Mouse (Mus musculus) ES-E14 (cell line): ENCODE results near the gene 9930022D16Rik. TPM values are rescaled to one million over a fixed set of nuclear protein-coding genes. Genes with fewer than 3 reads are reported as not detected.
A peak's percentile ranks its signal among the peaks of the same experiment; 100 is the strongest.

Source experiments
- DNase-seq: peaks from one replicate; pipeline ENCODE4 v3.0.0-alpha.2; 2013; ENCODE audit warnings: low read depth, low spot score
- H3K27ac ChIP-seq: 2 replicates; pipeline ENCODE4 v1.5.1; 2012; ENCODE audit warnings: low read depth, mild to moderate bottlenecking, low read length, moderate library complexity, mixed read lengths; ENCODE audit not compliant: poor library complexity, insufficient read depth, severe bottlenecking
- H3K36me3 ChIP-seq: 2 replicates; pipeline ENCODE4 v1.6.1; 2012; ENCODE audit warnings: mild to moderate bottlenecking, low read length, moderate library complexity, mixed read lengths; ENCODE audit not compliant: control insufficient read depth, poor library complexity, insufficient read depth, severe bottlenecking
- H3K4me1 ChIP-seq, 2 experiments: fragments of 150-350 bp in 1 of 2; sonication (generic) in 1 of 2; 2 replicates each; pipeline ENCODE4 v1.6.1; 2012; ENCODE audit warnings: low read length in 2 of 2, mild to moderate bottlenecking in 1 of 2, mixed read lengths in 1 of 2; ENCODE audit not compliant: control insufficient read depth in 2 of 2, insufficient read depth in 2 of 2, poor library complexity in 1 of 2
- H3K4me3 ChIP-seq, 2 experiments: fragments of 150-350 bp in 1 of 2; sonication (generic) in 1 of 2; 2 replicates each; pipeline ENCODE4 v1.5.1; 2012; ENCODE audit warnings: low read length in 2 of 2, low read depth in 1 of 2, mild to moderate bottlenecking in 1 of 2, mixed read lengths in 1 of 2; ENCODE audit not compliant: insufficient read depth in 1 of 2, poor library complexity in 1 of 2, severe bottlenecking in 1 of 2
- H3K9ac ChIP-seq: 2 replicates; pipeline ENCODE4 v1.6.1; 2012; ENCODE audit warnings: low read depth, mild to moderate bottlenecking, low read length, mixed read lengths; ENCODE audit not compliant: poor library complexity, insufficient read depth, severe bottlenecking
- H3K9me3 ChIP-seq: fragments of 150-350 bp; sonication (generic); 2 replicates; pipeline ENCODE4 v1.6.1; 2012; ENCODE audit warnings: low read depth, mild to moderate bottlenecking, low read length; ENCODE audit not compliant: control insufficient read depth, insufficient read depth
- CHD2 ChIP-seq: IDR thresholded peaks from 2 replicates; pipeline ENCODE4 v1.6.1; 2014; ENCODE audit warnings: mild to moderate bottlenecking, low read depth, low read length, inconsistent platforms
- HCFC1 ChIP-seq: IDR thresholded peaks from 2 replicates; pipeline ENCODE4 v1.6.1; 2012; ENCODE audit warnings: low read length, inconsistent platforms, borderline replicate concordance; ENCODE audit not compliant: insufficient read depth
- MAFK ChIP-seq: IDR thresholded peaks from 2 replicates; pipeline ENCODE4 v1.6.1; 2014; ENCODE audit warnings: mild to moderate bottlenecking, low read depth, low read length, inconsistent platforms; ENCODE audit not compliant: insufficient read depth
- ZC3H11A ChIP-seq: IDR thresholded peaks from 2 replicates; pipeline ENCODE4 v1.6.1; 2012; ENCODE audit warnings: low read depth, mild to moderate bottlenecking, inconsistent platforms, low read length, borderline replicate concordance
- ZNF384 ChIP-seq: IDR thresholded peaks from 2 replicates; pipeline ENCODE4 v1.6.1; 2012; ENCODE audit warnings: low read depth, low read length, inconsistent platforms
- in situ Hi-C, 2 experiments: fragments of 600-800 bp; cut with MboI; formaldehyde crosslinking; loops; one replicate each; pipeline ENCODE4 v1.15.1; 2025; ENCODE audit warnings: low sequenced_read_pairs in 2 of 2, inconsistent platforms in 1 of 2; ENCODE audit not compliant: unreplicated experiment in 2 of 2
- total RNA-seq: library from RNA; depleted of rRNA; stranded (reverse); fragments of 300-350 nt; gene quantifications from 2 replicates; pipeline ENCODE4 v1.2.3, GENCODE M21; 2012

The 9930022D16Rik gene
- total RNA-seq, 1 experiment: not detected

DNA sequence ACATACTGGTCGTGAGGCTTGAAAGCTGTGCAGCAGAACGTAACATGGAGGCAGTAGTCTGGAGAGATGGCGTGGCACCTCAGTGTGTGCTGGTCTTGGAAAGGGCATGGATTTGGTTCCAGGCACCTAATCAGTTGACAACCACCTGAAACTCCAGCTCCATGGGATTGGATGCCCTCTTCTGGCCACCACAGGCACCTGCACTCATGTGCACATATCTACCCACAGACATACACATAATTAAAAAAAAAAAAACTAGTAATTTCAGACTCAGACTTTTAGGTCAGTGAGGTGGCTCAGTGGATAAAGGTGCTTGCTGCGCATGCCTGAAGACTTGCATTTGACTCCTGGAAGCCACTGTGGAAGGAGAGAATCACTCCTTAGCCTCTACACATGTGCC, 8.5 kb downstream of the 9930022D16Rik start:
- no peaks in the 10 kb centered on the region for H3K9me3 ChIP-seq
- peaks cover 1 to 4% of the 10 kb centered on the region in 2 experiments; a peak in 1 of 4 replicates for H3K4me1 ChIP-seq
- DNase-seq: no peak
- TF ChIP-seq HCFC1 (no peak), ZNF384 (peak; percentile 74; the same call in 1 of the 2 replicates), MAFK (no peak), CHD2 (no peak), ZC3H11A (no peak; the same call in 1 of the 2 replicates)
- H3K36me3 ChIP-seq: no peaks in the 10 kb centered on the region
- H3K4me3 ChIP-seq: no peak overlapping the region
- in situ Hi-C loops: no loop called here
- H3K27ac ChIP-seq: no peak overlapping the region
- H3K9ac ChIP-seq: no peak overlapping the region

GRCm38 (mm10) chr11:109423294-109423693, 9.6 kb downstream of the 9930022D16Rik start:
- Histone ChIP-seq H3K9ac (no peak overlapping the region), H3K4me3 (no peak overlapping the region), H3K27ac (no peak overlapping the region), H3K9me3 (no peaks in the 10 kb centered on the region), H3K4me1 (peaks cover 1 to 4% of the 10 kb centered on the region in 2 experiments; a peak in 1 of 4 replicates), H3K36me3 (no peaks in the 10 kb centered on the region)
- no peak for DNase-seq
- no peak for TF ChIP-seq ZC3H11A
- no peak for TF ChIP-seq ZNF384
- no peak for TF ChIP-seq CHD2
- TF ChIP-seq HCFC1: no peak
- no peak for TF ChIP-seq MAFK
- in situ Hi-C loops: no loop called here

DNA sequence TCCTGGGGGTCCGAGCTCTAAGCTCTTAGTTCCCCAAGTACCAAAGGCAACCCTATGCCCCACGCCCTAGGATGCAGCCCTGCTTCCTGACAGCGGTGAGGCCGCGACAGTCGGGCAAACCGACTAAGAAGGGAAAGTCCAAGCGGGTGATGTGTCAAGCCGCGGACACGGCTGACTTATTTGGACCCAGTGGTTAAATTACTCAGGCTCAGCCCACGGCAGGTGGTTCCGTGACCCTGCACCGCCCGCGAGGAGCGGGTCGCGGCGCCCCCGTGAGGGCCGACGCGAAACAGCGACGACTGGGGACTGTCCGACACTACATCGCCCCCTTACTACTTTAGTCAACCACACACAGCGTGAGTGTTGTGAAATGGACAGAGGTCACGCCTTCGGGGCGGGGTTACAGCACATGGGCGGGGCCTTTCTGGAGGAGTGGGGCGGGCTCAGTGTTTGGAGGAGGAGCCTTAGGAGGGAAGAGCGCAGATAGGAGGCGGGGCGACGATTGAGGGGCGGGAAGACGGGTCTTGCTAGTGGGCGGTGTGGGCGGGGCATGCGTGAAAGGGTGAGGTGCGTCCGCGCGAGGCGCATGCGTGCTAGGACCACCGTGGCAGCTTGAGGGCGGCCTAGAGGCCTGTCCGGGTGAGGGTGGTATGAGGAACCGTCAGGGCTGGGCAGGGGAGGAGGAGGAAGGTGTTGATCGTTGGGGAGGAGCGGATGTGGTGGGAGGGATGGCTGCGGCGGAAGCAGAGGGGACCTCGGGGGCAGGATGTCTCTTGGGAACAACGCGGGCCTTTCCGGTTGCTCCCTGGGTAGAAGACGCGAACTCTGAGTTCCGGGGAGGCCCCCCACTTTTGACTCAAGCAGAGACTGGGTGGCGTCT, 11.9 kb downstream of the 9930022D16Rik start, which contains the start of gene Amz2:
Amz2 (plus strand) TSS at position 555 of the 880 bp plus-strand sequence.
- H3K4me1 ChIP-seq: peaks cover 1 to 2% of the 10 kb centered on the region in 2 experiments; a peak in 1 of 4 replicates
- TF ChIP-seq ZNF384 (no peak), MAFK (no peak), ZC3H11A (no peak; the same call in 1 of the 2 replicates), HCFC1 (peak; percentile 63; the same call in 1 of the 2 replicates), CHD2 (no peak)

GRCm38 (mm10) chr11:109426272-109426586, 12.5 kb downstream of the 9930022D16Rik start:
- no peak for TF ChIP-seq HCFC1
- TF ChIP-seq ZNF384: no peak
- H3K27ac ChIP-seq: peak overlapping the region; percentile 49
- DNase-seq: no peak
- H3K4me1 ChIP-seq: peaks cover 1 to 2% of the 10 kb centered on the region in 2 experiments; a peak in 1 of 4 replicates
- no peaks in the 10 kb centered on the region for H3K9me3 ChIP-seq
- peaks cover 12% of the 10 kb centered on the region; the same call in 1 of the 2 replicates for H3K36me3 ChIP-seq
- peak overlapping the region; percentile 90 for H3K9ac ChIP-seq
- in situ Hi-C loops: loop anchor here in 1 of 2 experiments (25.0 kb wide), 1 partner anchor 436 kb away; no protein-coding TSS in a partner anchor
- peak overlapping the region; percentile 71 to 91 for H3K4me3 ChIP-seq

More for the DNA sequence above, 11.9 kb downstream of the 9930022D16Rik start, which contains the start of gene Amz2:
- DNase-seq: peak; percentile 99
- Histone ChIP-seq H3K9me3 (no peaks in the 10 kb centered on the region), H3K27ac (peak within 1 kb of the TSS; percentile 49), H3K4me3 (peak within 1 kb of the TSS; percentile 71 to 91), H3K36me3 (peaks cover 12% of the 10 kb centered on the region; the same call in 1 of the 2 replicates), H3K9ac (peak within 1 kb of the TSS; percentile 90)
- in situ Hi-C loops: loop anchor here in 1 of 2 experiments (25.0 kb wide), 1 partner anchor 437 kb away; no protein-coding TSS in a partner anchor
